Mouse (Mus musculus) lung, postnatal 14 days (tissue): ENCODE data around the gene Frat1.
"Not testable (repeated sequence)": the region's sequence is repeated elsewhere in the genome, so short reads cannot be mapped to it uniquely, and the experiment has no call there.

Source experiments
- DNase-seq: peaks from one replicate; pipeline ENCODE4 v3.0.0; 2021

The Frat1 gene

GRCm38 (mm10) chr19:41846366-41847090, 16.8 kb downstream of the Frat1 start:
- no peak for DNase-seq

- DNase-seq, result peak; percentile 41
Observed at GRCm38 (mm10) chr19:41847091-41847581, 17.4 kb downstream of the Frat1 start.

- DNase-seq, result peak; percentile 54
Observed at GRCm38 (mm10) chr19:41847614-41847991, 17.8 kb downstream of the Frat1 start.

GRCm38 (mm10) chr19:41847992-41848851, 18.5 kb downstream of the Frat1 start, which contains the start of gene Frat2:
Gene Frat2, minus strand, starts transcription at chr19:41848132.
- DNase-seq, result peak; percentile 87

- no peak for DNase-seq
Observed at GRCm38 (mm10) chr19:41850021-41850718, 20.4 kb downstream of the Frat1 start.

- no peak for DNase-seq
Observed at GRCm38 (mm10) chr19:41850719-41851543, 21.2 kb downstream of the Frat1 start.

GRCm38 (mm10) chr19:41852423-41852822, 22.7 kb downstream of the Frat1 start:
- no peak for DNase-seq

GRCm38 (mm10) chr19:41857086-41857762, 27.5 kb downstream of the Frat1 start:
- DNase-seq, result no peak

- no peak for DNase-seq
Observed at GRCm38 (mm10) chr19:41857816-41858310, 28.1 kb downstream of the Frat1 start.

- DNase-seq, result no peak
Observed at GRCm38 (mm10) chr19:41866707-41867106, 36.9 kb downstream of the Frat1 start.

GRCm38 (mm10) chr19:41869296-41869695, 39.5 kb downstream of the Frat1 start:
- DNase-seq, result no peak

- not testable (repeated sequence) for DNase-seq
Observed at GRCm38 (mm10) chr19:41869946-41870345, 40.2 kb downstream of the Frat1 start.

GRCm38 (mm10) chr19:41872285-41872684, 42.5 kb downstream of the Frat1 start:
- DNase-seq, result no peak

- DNase-seq, result no peak
Observed at GRCm38 (mm10) chr19:41874356-41874755, 44.6 kb downstream of the Frat1 start.

GRCm38 (mm10) chr19:41881842-41882241, 52.1 kb downstream of the Frat1 start:
- DNase-seq, result no peak
